Mouse (Mus musculus): ENCODE measurements around the gene Tmem132b.

Gene Tmem132b

GRCm38 (mm10) chr5:125531634-125532033 is at the start of gene Tmem132b:
Tmem132b (plus strand) TSS chr5:125531774.
- in situ Hi-C loops (cut with MboI; ENCODE audit: unreplicated experiment in 2 of 2): loop anchor here in 1 of 2 experiments (25.0 kb wide), 1 partner anchor 431 kb away; no protein-coding TSS in a partner anchor

GRCm38 (mm10) chr5:125482474-125482873 is 49.1 kb upstream of the Tmem132b start:
- in situ Hi-C loops (cut with MboI; ENCODE audit: unreplicated experiment in 2 of 2): loop anchor here (5.0 to 25.0 kb wide), 3 partner anchors 105 to 570 kb away; no protein-coding TSS in a partner anchor

- in situ Hi-C loops (cut with MboI; ENCODE audit: unreplicated experiment in 2 of 2): loop anchor here (5.0 to 25.0 kb wide), 3 partner anchors 107 to 572 kb away; no protein-coding TSS in a partner anchor
Observed at GRCm38 (mm10) chr5:125483712-125484611, 47.6 kb upstream of the Tmem132b start.

GRCm38 (mm10) chr5:125485031-125485778 is 46.4 kb upstream of the Tmem132b start:
- in situ Hi-C loops (cut with MboI; ENCODE audit: unreplicated experiment in 2 of 2): loop anchor here (5.0 to 25.0 kb wide), 3 partner anchors 78 to 573 kb away; no protein-coding TSS in a partner anchor

GRCm38 (mm10) chr5:125486088-125486487 is 45.5 kb upstream of the Tmem132b start:
- in situ Hi-C loops (cut with MboI; ENCODE audit: unreplicated experiment in 2 of 2): loop anchor here (5.0 to 25.0 kb wide), 3 partner anchors 79 to 574 kb away; no protein-coding TSS in a partner anchor

GRCm38 (mm10) chr5:125487375-125488115 is 44.0 kb upstream of the Tmem132b start:
- in situ Hi-C loops (cut with MboI; ENCODE audit: unreplicated experiment in 2 of 2): loop anchor here (5.0 to 25.0 kb wide), 3 partner anchors 80 to 575 kb away; no protein-coding TSS in a partner anchor

- in situ Hi-C loops (cut with MboI; ENCODE audit: unreplicated experiment in 2 of 2): loop anchor here (5.0 to 25.0 kb wide), 3 partner anchors 81 to 576 kb away; no protein-coding TSS in a partner anchor
Observed at GRCm38 (mm10) chr5:125488116-125488455, 43.5 kb upstream of the Tmem132b start.

- in situ Hi-C loops (cut with MboI; ENCODE audit: unreplicated experiment in 2 of 2): loop anchor here (5.0 to 25.0 kb wide), 3 partner anchors 82 to 577 kb away; no protein-coding TSS in a partner anchor
Observed at GRCm38 (mm10) chr5:125488953-125489352, 42.6 kb upstream of the Tmem132b start.

- in situ Hi-C loops (cut with MboI; ENCODE audit: unreplicated experiment in 2 of 2): loop anchor here in 1 of 2 experiments (25.0 kb wide), 1 partner anchor 579 kb away; no protein-coding TSS in a partner anchor
Observed at GRCm38 (mm10) chr5:125491107-125491506, 40.5 kb upstream of the Tmem132b start.

GRCm38 (mm10) chr5:125492379-125493092 is 39.0 kb upstream of the Tmem132b start:
- in situ Hi-C loops (cut with MboI; ENCODE audit: unreplicated experiment in 2 of 2): loop anchor here in 1 of 2 experiments (25.0 kb wide), 1 partner anchor 580 kb away; no protein-coding TSS in a partner anchor

GRCm38 (mm10) chr5:125493093-125493423 is 38.5 kb upstream of the Tmem132b start:
- in situ Hi-C loops (cut with MboI; ENCODE audit: unreplicated experiment in 2 of 2): loop anchor here in 1 of 2 experiments (25.0 kb wide), 1 partner anchor 581 kb away; no protein-coding TSS in a partner anchor

GRCm38 (mm10) chr5:125495655-125496054 is 35.9 kb upstream of the Tmem132b start:
- in situ Hi-C loops (cut with MboI; ENCODE audit: unreplicated experiment in 2 of 2): loop anchor here in 1 of 2 experiments (25.0 kb wide), 1 partner anchor 583 kb away; no protein-coding TSS in a partner anchor

- in situ Hi-C loops (cut with MboI; ENCODE audit: unreplicated experiment in 2 of 2): loop anchor here in 1 of 2 experiments (25.0 kb wide), 1 partner anchor 586 kb away; no protein-coding TSS in a partner anchor
Observed at GRCm38 (mm10) chr5:125497821-125498600, 33.6 kb upstream of the Tmem132b start.

GRCm38 (mm10) chr5:125501505-125501904 is 30.1 kb upstream of the Tmem132b start:
- in situ Hi-C loops (cut with MboI; ENCODE audit: unreplicated experiment in 2 of 2): loop anchor here in 1 of 2 experiments (25.0 kb wide), 1 partner anchor 589 kb away; no protein-coding TSS in a partner anchor

GRCm38 (mm10) chr5:125502186-125502585 is 29.4 kb upstream of the Tmem132b start:
- in situ Hi-C loops (cut with MboI; ENCODE audit: unreplicated experiment in 2 of 2): loop anchor here in 1 of 2 experiments (25.0 kb wide), 1 partner anchor 590 kb away; no protein-coding TSS in a partner anchor

- in situ Hi-C loops (cut with MboI; ENCODE audit: unreplicated experiment in 2 of 2): loop anchor here in 1 of 2 experiments (25.0 kb wide), 1 partner anchor 591 kb away; no protein-coding TSS in a partner anchor
Observed at GRCm38 (mm10) chr5:125503628-125504027, 27.9 kb upstream of the Tmem132b start.

- in situ Hi-C loops (cut with MboI; ENCODE audit: unreplicated experiment in 2 of 2): loop anchor here in 1 of 2 experiments (25.0 kb wide), 1 partner anchor 592 kb away; no protein-coding TSS in a partner anchor
Observed at GRCm38 (mm10) chr5:125504692-125505091, 26.9 kb upstream of the Tmem132b start.

- in situ Hi-C loops (cut with MboI; ENCODE audit: unreplicated experiment in 2 of 2): loop anchor here in 1 of 2 experiments (25.0 kb wide), 1 partner anchor 594 kb away; no protein-coding TSS in a partner anchor
Observed at GRCm38 (mm10) chr5:125505968-125506367, 25.6 kb upstream of the Tmem132b start.
